Mouse (Mus musculus) stomach, embryonic 16.5 days (tissue): ENCODE measurements around the gene Ssh1. TPM values are rescaled to one million over a fixed set of nuclear protein-coding genes. Genes with fewer than 3 reads are reported as not detected.

ENCODE experiments used
- ATAC-seq: fragments of 200-750 bp; cut with Nextera tagmentation; 2 replicates; pipeline ENCODE4 v1.8.0; 2017; ENCODE audit warnings: moderate number of reproducible peaks, moderate TSS enrichment; ENCODE audit not compliant: insufficient read depth, low FRiP score
- H3K27ac ChIP-seq: fragments of 300-500 bp; sonication (generic); 2 replicates; pipeline ENCODE4 v1.5.1; 2014; ENCODE audit warnings: low read length
- H3K27me3 ChIP-seq: fragments of 300-500 bp; sonication (generic); 2 replicates; pipeline ENCODE4 v1.6.1; 2014; ENCODE audit warnings: low read length, control low read depth, mixed read lengths; ENCODE audit not compliant: control insufficient read depth, insufficient read depth
- H3K36me3 ChIP-seq: fragments of 300-500 bp; sonication (generic); 2 replicates; pipeline ENCODE4 v1.6.1; 2014; ENCODE audit warnings: low read length; ENCODE audit not compliant: control insufficient read depth, insufficient read depth
- H3K4me1 ChIP-seq: fragments of 300-500 bp; sonication (generic); 2 replicates; pipeline ENCODE4 v1.6.1; 2014; ENCODE audit warnings: low read length, control low read depth, mixed read lengths; ENCODE audit not compliant: control insufficient read depth, insufficient read depth
- H3K4me2 ChIP-seq: fragments of 300-500 bp; sonication (generic); 2 replicates; pipeline ENCODE4 v1.6.1; 2014; ENCODE audit warnings: low read depth, low read length, mixed read lengths
- H3K4me3 ChIP-seq: fragments of 300-500 bp; sonication (generic); replicated peaks from 2 replicates; pipeline ENCODE4 v1.5.1; 2014; ENCODE audit warnings: mild to moderate bottlenecking, low read length
- H3K9ac ChIP-seq: fragments of 300-500 bp; sonication (generic); 2 replicates; pipeline ENCODE4 v1.6.1; 2014; ENCODE audit warnings: low read length
- H3K9me3 ChIP-seq: fragments of 300-500 bp; sonication (generic); replicated peaks from 2 replicates; pipeline ENCODE4 v1.6.1; 2016; ENCODE audit warnings: low read length, control low read depth; ENCODE audit not compliant: control insufficient read depth
- WGBS: fragments of 180-500 bp; shearing (Covaris S2); extraction: QIAGEN DNeasy Blood & Tissue Kit; methylation state at CpG from one replicate; pipeline ENCODE4 v1.1.7; 2014; 5-methylcytosine and 5-hydroxymethylcytosine counted together
- polyA plus RNA-seq: library from polyadenylated mRNA; unstranded; fragments of >200 nt; fragmentation: Nextera tagmentation; extraction: Ambion mirVana; gene quantifications from 2 replicates; pipeline ENCODE4 v1.2.1, GENCODE M21; 2015

Ssh1 gene
- polyA plus RNA-seq, 1 experiment from 2014 or later: 11.9 TPM

GRCm38 (mm10) chr5:113902983-113903382, 90.7 kb downstream of the Ssh1 start:
- H3K27ac ChIP-seq: no peak overlapping the region
- H3K9ac ChIP-seq: no peak overlapping the region
- no peaks in the 10 kb centered on the region for H3K27me3 ChIP-seq
- no peak for ATAC-seq
- no peak overlapping the region for H3K4me2 ChIP-seq
- no peaks in the 10 kb centered on the region for H3K36me3 ChIP-seq
- H3K4me1 ChIP-seq: peaks cover 63% of the 10 kb centered on the region
- 66% methylated on average over 5 of the region's 5 CpGs for WGBS
- H3K9me3 ChIP-seq: no peaks in the 10 kb centered on the region
- H3K4me3 ChIP-seq: no peak overlapping the region

DNA sequence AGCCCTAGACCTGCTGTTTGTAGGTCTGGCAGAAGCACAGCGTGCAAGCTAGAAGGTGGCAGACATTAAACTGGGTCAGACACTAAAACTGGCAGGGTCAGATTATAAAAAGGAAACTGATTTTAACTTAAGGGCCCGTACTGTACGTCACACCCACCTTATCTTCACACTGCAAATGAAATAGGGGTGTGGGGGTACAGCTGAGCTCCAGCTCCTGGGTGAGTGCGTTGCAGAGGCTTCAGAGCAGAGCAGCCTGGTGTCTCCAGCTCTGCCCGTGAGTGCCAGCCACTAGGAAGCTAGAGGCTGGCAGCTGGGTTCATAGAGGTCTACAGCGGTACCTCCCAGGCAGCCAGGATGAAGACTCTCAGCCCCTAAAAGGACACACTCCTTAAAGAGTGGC, 91.7 kb downstream of the Ssh1 start:
- Histone ChIP-seq H3K9ac (no peak overlapping the region), H3K4me1 (peaks cover 65% of the 10 kb centered on the region), H3K27me3 (no peaks in the 10 kb centered on the region), H3K36me3 (no peaks in the 10 kb centered on the region), H3K27ac (no peak overlapping the region), H3K9me3 (no peaks in the 10 kb centered on the region), H3K4me3 (no peak overlapping the region), H3K4me2 (no peak overlapping the region)
- no peak for ATAC-seq
- WGBS: 62% methylated on average over 6 of the region's 6 CpGs

DNA sequence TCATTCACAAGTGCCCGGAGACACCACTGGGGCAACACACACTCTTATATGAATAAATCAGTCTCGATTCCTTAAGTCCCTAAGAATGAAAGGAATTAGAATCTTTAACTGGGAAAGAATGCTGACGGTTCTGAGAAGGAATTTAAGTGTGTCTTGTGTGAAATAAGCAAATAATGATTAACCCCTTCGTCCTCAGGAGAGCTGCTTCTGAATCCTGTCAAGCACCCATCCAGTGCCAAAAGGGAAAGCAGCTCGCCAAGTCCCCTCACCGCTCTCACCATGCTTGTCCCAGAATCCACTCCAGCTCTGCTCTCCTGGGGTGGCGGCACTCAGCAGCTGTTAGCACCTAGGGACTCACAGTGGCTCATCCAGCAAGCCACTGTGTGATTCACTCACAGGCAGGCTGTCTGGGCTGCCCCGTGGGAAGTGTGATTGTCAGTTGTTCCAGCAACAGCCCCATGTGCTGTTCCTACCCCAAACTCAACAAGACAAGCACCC, 92.6 kb downstream of the Ssh1 start:
- no peak for ATAC-seq

DNA sequence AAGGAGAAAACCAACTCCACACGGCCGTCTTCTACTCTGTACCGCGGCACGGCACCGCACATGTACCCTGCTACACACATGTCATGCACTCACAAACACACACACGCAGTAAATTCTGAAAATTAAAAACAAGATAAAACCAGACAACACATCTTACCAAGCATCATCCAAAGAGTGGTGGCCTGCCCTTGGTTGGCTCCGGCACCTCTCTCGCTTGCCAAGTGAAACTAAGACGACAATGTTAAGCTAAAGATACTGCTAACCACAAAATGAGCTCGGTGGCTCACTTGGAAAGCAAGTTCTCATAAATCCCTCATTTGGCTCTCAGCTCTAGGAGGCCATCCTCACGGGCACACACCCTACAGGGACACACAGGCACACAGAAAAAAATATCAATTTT, 94.2 kb downstream of the Ssh1 start:
- H3K4me3 ChIP-seq: no peak overlapping the region
- no peak for ATAC-seq
- no peaks in the 10 kb centered on the region for H3K9me3 ChIP-seq
- no peak overlapping the region for H3K4me2 ChIP-seq
- no peak overlapping the region for H3K27ac ChIP-seq
- H3K36me3 ChIP-seq: no peaks in the 10 kb centered on the region
- 87% methylated on average over 12 of the region's 12 CpGs for WGBS
- peaks cover 42% of the 10 kb centered on the region for H3K4me1 ChIP-seq
- no peak overlapping the region for H3K9ac ChIP-seq
- H3K27me3 ChIP-seq: no peaks in the 10 kb centered on the region

More for the DNA sequence above, 92.6 kb downstream of the Ssh1 start:
- H3K4me2 ChIP-seq: no peak overlapping the region
- no peak overlapping the region for H3K4me3 ChIP-seq
- peak overlapping the region; percentile 38; the same call in 1 of the 2 replicates for H3K9ac ChIP-seq
- H3K9me3 ChIP-seq: no peaks in the 10 kb centered on the region
- H3K27ac ChIP-seq: peak overlapping the region; percentile 15; the same call in 1 of the 2 replicates
- H3K27me3 ChIP-seq: no peaks in the 10 kb centered on the region
- WGBS: 37% methylated on average over 8 of the region's 8 CpGs
- no peaks in the 10 kb centered on the region for H3K36me3 ChIP-seq
- H3K4me1 ChIP-seq: peaks cover 56% of the 10 kb centered on the region

- Histone ChIP-seq H3K4me1 (peaks cover 23% of the 10 kb centered on the region), H3K9ac (no peak overlapping the region), H3K4me2 (no peak overlapping the region), H3K9me3 (no peaks in the 10 kb centered on the region), H3K27me3 (no peaks in the 10 kb centered on the region), H3K4me3 (no peak overlapping the region), H3K27ac (no peak overlapping the region), H3K36me3 (no peaks in the 10 kb centered on the region)
- no peak for ATAC-seq
- whole genome bisulfite sequencing: 77% methylated on average over 7 of the region's 7 CpGs
These were observed 101.7 kb downstream of the Ssh1 start for GRCm38 (mm10) chr5:113892005-113892404.

GRCm38 (mm10) chr5:113890874-113891273, 102.8 kb downstream of the Ssh1 start:
- H3K4me1 ChIP-seq: peaks cover 23% of the 10 kb centered on the region
- no peak for ATAC-seq
- 71% methylated on average over 18 of the region's 18 CpGs for WGBS

DNA sequence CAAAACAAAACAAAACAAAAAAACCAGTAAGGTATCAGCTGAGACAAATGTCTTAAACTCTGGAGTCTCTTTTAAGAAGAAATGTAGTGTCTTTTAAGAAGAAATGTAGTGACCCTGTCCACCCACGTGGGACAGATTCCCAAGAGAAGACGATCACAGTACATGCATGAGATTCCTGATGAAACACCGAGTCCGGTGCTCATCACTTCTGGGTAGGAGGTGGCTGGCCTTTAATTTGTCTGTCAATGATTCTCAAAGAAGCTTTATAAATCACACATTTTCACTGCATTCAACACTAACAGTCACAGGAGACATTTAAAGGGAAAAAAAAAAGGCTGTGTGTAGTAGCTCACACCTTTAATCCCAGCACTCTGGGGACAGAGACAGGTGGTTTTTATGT, 103.8 kb downstream of the Ssh1 start:
- ATAC-seq: no peak
- no peak overlapping the region; the same call in 1 of the 2 replicates for H3K27ac ChIP-seq
- 51% methylated on average over 4 of the region's 4 CpGs for WGBS

More at GRCm38 (mm10) chr5:113890874-113891273, 102.8 kb downstream of the Ssh1 start:
- Histone ChIP-seq H3K9ac (no peak overlapping the region), H3K9me3 (no peaks in the 10 kb centered on the region), H3K27ac (peak overlapping the region; percentile 67), H3K36me3 (no peaks in the 10 kb centered on the region), H3K4me3 (no peak overlapping the region), H3K4me2 (no peak overlapping the region), H3K27me3 (no peaks in the 10 kb centered on the region)

GRCm38 (mm10) chr5:113889181-113889906, 104.3 kb downstream of the Ssh1 start:
- no peaks in the 10 kb centered on the region for H3K36me3 ChIP-seq

More for the DNA sequence above, 103.8 kb downstream of the Ssh1 start:
- no peak overlapping the region for H3K4me3 ChIP-seq
- H3K4me1 ChIP-seq: peaks cover 23% of the 10 kb centered on the region
- no peak overlapping the region for H3K9ac ChIP-seq
- 0 out of 2 replicates have a peak overlapping the region, but pooled peaks have one; percentile 14 for H3K4me2 ChIP-seq
- H3K9me3 ChIP-seq: no peaks in the 10 kb centered on the region
- H3K27me3 ChIP-seq: no peaks in the 10 kb centered on the region
- no peaks in the 10 kb centered on the region for H3K36me3 ChIP-seq

GRCm38 (mm10) chr5:113888186-113888795, 105.4 kb downstream of the Ssh1 start:
- H3K27ac ChIP-seq: 0 out of 2 replicates have a peak overlapping the region, but pooled peaks have one; percentile 14
- 81% methylated on average over 5 of the region's 5 CpGs for WGBS
- ATAC-seq: no peak
- H3K4me2 ChIP-seq: no peak overlapping the region
- H3K9me3 ChIP-seq: no peaks in the 10 kb centered on the region
- no peaks in the 10 kb centered on the region for H3K36me3 ChIP-seq
- no peaks in the 10 kb centered on the region for H3K27me3 ChIP-seq
- H3K4me1 ChIP-seq: peaks cover 32% of the 10 kb centered on the region
- no peak overlapping the region for H3K9ac ChIP-seq
- H3K4me3 ChIP-seq: no peak overlapping the region

More at GRCm38 (mm10) chr5:113889181-113889906, 104.3 kb downstream of the Ssh1 start:
- Histone ChIP-seq H3K27ac (peak overlapping the region; percentile 14), H3K4me2 (0 out of 2 replicates have a peak overlapping the region, but pooled peaks have one; percentile 14), H3K4me3 (no peak overlapping the region), H3K27me3 (no peaks in the 10 kb centered on the region), H3K9me3 (no peaks in the 10 kb centered on the region), H3K4me1 (peaks cover 23% of the 10 kb centered on the region), H3K9ac (0 out of 2 replicates have a peak overlapping the region, but pooled peaks have one; percentile 4)
- 23% methylated on average over 19 of the region's 19 CpGs for WGBS
- peak; percentile 48; the same call in 1 of the 2 replicates for ATAC-seq
